Mouse (Mus musculus) mouse trophoblast stem cell (cell line): ENCODE results near the gene Aff1.

ENCODE experiments used
- in situ Hi-C, 2 experiments: fragments of 300-500 bp; cut with MseI, MboI; formaldehyde crosslinking; loops; 2 replicates in 1 of 2; 3 replicates in 1 of 2; pipeline ENCODE4 v1.15.1; 2025

Gene Aff1

GRCm38 (mm10) chr5:103898310-103898709 lies 206.1 kb downstream of the Aff1 start:
- in situ Hi-C loops = no loop called here
